Mouse (Mus musculus): Measurements from ENCODE around the gene Mcm3ap. TPM values are rescaled to one million over a fixed set of nuclear protein-coding genes. Genes with fewer than 3 reads are reported as not detected.

The Mcm3ap gene
- polyA plus RNA-seq, 1 experiment from 2014 or later = 38.3 TPM

DNA sequence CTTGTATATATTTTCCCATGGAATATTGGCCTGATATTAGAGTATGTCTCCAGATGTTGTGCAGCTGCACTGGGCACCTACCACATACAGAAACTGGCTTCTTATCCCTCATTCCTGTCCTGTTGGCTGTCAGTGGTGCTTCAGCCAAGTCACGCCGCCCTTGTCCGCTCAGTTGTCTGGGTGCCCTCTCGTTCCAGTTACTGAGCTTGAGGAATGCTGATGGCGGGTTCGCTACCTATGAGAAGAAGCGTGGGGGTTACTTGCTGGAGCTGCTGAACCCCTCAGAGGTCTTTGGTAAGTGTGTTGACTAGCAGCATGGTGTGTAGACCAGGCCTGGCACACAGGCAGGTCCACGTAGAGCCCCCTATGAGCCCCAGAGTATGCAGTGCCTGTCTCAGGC is 77.8 kb downstream of the Mcm3ap start:
- no peak overlapping the region for H3K4me3 ChIP-seq (replicated peaks; ENCODE audit: low read length)
- ATAC-seq (ENCODE audit: insufficient read depth, low FRiP score) = no peak
- no peaks in the 10 kb centered on the region for H3K4me1 ChIP-seq (ENCODE audit: control insufficient read depth, insufficient read depth, low read length)
- H3K27ac ChIP-seq (ENCODE audit: low read length) = no peak overlapping the region
- no peak overlapping the region for H3K9ac ChIP-seq (ENCODE audit: low read length)
- WGBS = 93% methylated on average over 8 of the region's 8 CpGs
- no peaks in the 10 kb centered on the region for H3K9me3 ChIP-seq (replicated peaks; ENCODE audit: control insufficient read depth, low read length)
- no peak overlapping the region for H3K4me2 ChIP-seq (ENCODE audit: low read depth, low read length)
- no peaks in the 10 kb centered on the region for H3K27me3 ChIP-seq (ENCODE audit: control insufficient read depth, insufficient read depth, low read length)
- peaks cover 16% of the 10 kb centered on the region; the same call in 1 of the 2 replicates for H3K36me3 ChIP-seq (ENCODE audit: control insufficient read depth, insufficient read depth, low read length)

GRCm38 (mm10) chr10:76548218-76548617 is 79.5 kb downstream of the Mcm3ap start:
- 89% methylated on average over 8 of the region's 8 CpGs for WGBS

GRCm38 (mm10) chr10:76550458-76550857 is 81.7 kb downstream of the Mcm3ap start:
- no peak overlapping the region for H3K27ac ChIP-seq (ENCODE audit: low read length)
- no peaks in the 10 kb centered on the region for H3K27me3 ChIP-seq (ENCODE audit: control insufficient read depth, insufficient read depth, low read length)
- 89% methylated on average over 5 of the region's 5 CpGs for WGBS
- H3K36me3 ChIP-seq (ENCODE audit: control insufficient read depth, insufficient read depth, low read length) = 0 out of 2 replicates have a peak, but pooled peaks cover 15% of the 10 kb centered on the region
- ATAC-seq (ENCODE audit: insufficient read depth, low FRiP score) = no peak
- H3K4me2 ChIP-seq (ENCODE audit: low read depth, low read length) = no peak overlapping the region
- H3K9ac ChIP-seq (ENCODE audit: low read length) = no peak overlapping the region
- no peak overlapping the region for H3K4me3 ChIP-seq (replicated peaks; ENCODE audit: low read length)
- no peaks in the 10 kb centered on the region for H3K4me1 ChIP-seq (ENCODE audit: control insufficient read depth, insufficient read depth, low read length)
- H3K9me3 ChIP-seq (replicated peaks; ENCODE audit: control insufficient read depth, low read length) = no peaks in the 10 kb centered on the region

More at GRCm38 (mm10) chr10:76548218-76548617, 79.5 kb downstream of the Mcm3ap start:
- H3K9ac ChIP-seq (ENCODE audit: low read length) = no peak overlapping the region
- ATAC-seq (ENCODE audit: insufficient read depth, low FRiP score) = no peak
- H3K4me1 ChIP-seq (ENCODE audit: control insufficient read depth, insufficient read depth, low read length) = no peaks in the 10 kb centered on the region
- H3K4me3 ChIP-seq (replicated peaks; ENCODE audit: low read length) = no peak overlapping the region
- H3K27me3 ChIP-seq (ENCODE audit: control insufficient read depth, insufficient read depth, low read length) = no peaks in the 10 kb centered on the region
- no peak overlapping the region for H3K27ac ChIP-seq (ENCODE audit: low read length)
- no peak overlapping the region for H3K4me2 ChIP-seq (ENCODE audit: low read depth, low read length)
- 0 out of 2 replicates have a peak, but pooled peaks cover 14% of the 10 kb centered on the region for H3K36me3 ChIP-seq (ENCODE audit: control insufficient read depth, insufficient read depth, low read length)
- no peaks in the 10 kb centered on the region for H3K9me3 ChIP-seq (replicated peaks; ENCODE audit: control insufficient read depth, low read length)

GRCm38 (mm10) chr10:76551556-76551955 is 82.8 kb downstream of the Mcm3ap start:
- Histone ChIP-seq H3K36me3 (ENCODE audit: control insufficient read depth, insufficient read depth, low read length) (0 out of 2 replicates have a peak, but pooled peaks cover 14% of the 10 kb centered on the region), H3K4me1 (ENCODE audit: control insufficient read depth, insufficient read depth, low read length) (no peaks in the 10 kb centered on the region), H3K27ac (ENCODE audit: low read length) (no peak overlapping the region), H3K9me3 (replicated peaks; ENCODE audit: control insufficient read depth, low read length) (no peaks in the 10 kb centered on the region), H3K4me3 (replicated peaks; ENCODE audit: low read length) (no peak overlapping the region), H3K4me2 (ENCODE audit: low read depth, low read length) (no peak overlapping the region), H3K27me3 (ENCODE audit: control insufficient read depth, insufficient read depth, low read length) (no peaks in the 10 kb centered on the region), H3K9ac (ENCODE audit: low read length) (no peak overlapping the region)
- WGBS = 70% methylated on average over 3 of the region's 3 CpGs
- ATAC-seq (ENCODE audit: insufficient read depth, low FRiP score) = no peak

DNA sequence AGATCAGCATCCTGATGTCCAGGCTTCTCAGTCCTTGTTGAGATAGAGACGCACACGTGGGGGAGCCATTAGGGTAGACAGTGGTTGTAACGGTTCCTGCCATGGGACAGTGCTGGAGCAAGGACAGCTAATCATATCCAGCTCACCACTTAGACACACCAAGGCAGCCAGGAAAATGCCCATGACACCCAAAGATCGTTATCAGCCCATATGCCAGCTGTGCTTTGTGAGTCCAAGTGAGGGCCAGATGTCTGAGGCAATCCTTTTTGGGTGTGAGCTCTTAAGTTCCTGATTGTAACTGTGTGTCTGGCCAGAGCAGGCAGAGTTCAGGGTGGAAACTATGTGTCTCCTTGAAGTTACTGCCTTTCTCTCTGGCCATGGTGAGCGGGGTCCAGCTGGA is 85.3 kb downstream of the Mcm3ap start:
- Histone ChIP-seq H3K27me3 (ENCODE audit: control insufficient read depth, insufficient read depth, low read length) (no peaks in the 10 kb centered on the region), H3K4me2 (ENCODE audit: low read depth, low read length) (no peak overlapping the region), H3K27ac (ENCODE audit: low read length) (no peak overlapping the region), H3K4me3 (replicated peaks; ENCODE audit: low read length) (no peak overlapping the region), H3K4me1 (ENCODE audit: control insufficient read depth, insufficient read depth, low read length) (no peaks in the 10 kb centered on the region), H3K9ac (ENCODE audit: low read length) (no peak overlapping the region), H3K36me3 (ENCODE audit: control insufficient read depth, insufficient read depth, low read length) (0 out of 2 replicates have a peak, but pooled peaks cover 8% of the 10 kb centered on the region), H3K9me3 (replicated peaks; ENCODE audit: control insufficient read depth, low read length) (no peaks in the 10 kb centered on the region)
- 86% methylated on average over 5 of the region's 5 CpGs for WGBS
- ATAC-seq (ENCODE audit: insufficient read depth, low FRiP score) = no peak

DNA sequence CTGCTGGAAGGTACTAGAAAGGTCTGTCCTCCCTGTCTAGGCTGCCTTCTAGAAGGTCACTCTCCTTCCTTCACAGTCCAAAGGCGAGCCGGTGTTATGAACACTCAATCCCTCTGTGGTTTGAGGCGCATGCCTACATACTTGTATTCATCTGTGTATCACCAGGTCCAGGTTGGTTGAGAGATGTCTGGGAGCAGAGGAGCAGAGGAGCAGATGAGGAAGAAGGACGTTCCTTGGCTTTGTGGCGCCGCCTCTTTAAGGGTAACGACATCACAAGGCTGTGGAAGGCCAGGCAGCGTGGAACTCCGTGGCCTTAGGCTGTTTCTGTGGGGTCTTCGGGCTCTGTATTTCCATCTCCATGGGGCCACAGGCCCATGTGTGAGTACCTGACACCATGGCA is 93.2 kb downstream of the Mcm3ap start, which contains the start of gene Spatc1l:
Spatc1l (plus strand) TSS at position 301 of the 400 bp plus-strand sequence.
- no peaks in the 10 kb centered on the region for H3K9me3 ChIP-seq (replicated peaks; ENCODE audit: control insufficient read depth, low read length)
- WGBS = 89% methylated on average over 10 of the region's 10 CpGs

More for the DNA sequence above, 93.2 kb downstream of the Mcm3ap start, which contains the start of gene Spatc1l:
- no peak within 1 kb of the TSS for H3K4me3 ChIP-seq (replicated peaks; ENCODE audit: low read length)
- H3K4me2 ChIP-seq (ENCODE audit: low read depth, low read length) = no peak within 1 kb of the TSS
- H3K36me3 ChIP-seq (ENCODE audit: control insufficient read depth, insufficient read depth, low read length) = no peaks in the 10 kb centered on the region
- ATAC-seq (ENCODE audit: insufficient read depth, low FRiP score) = no peak
- H3K9ac ChIP-seq (ENCODE audit: low read length) = no peak within 1 kb of the TSS
- H3K27ac ChIP-seq (ENCODE audit: low read length) = no peak within 1 kb of the TSS
- H3K4me1 ChIP-seq (ENCODE audit: control insufficient read depth, insufficient read depth, low read length) = no peaks in the 10 kb centered on the region
- no peaks in the 10 kb centered on the region for H3K27me3 ChIP-seq (ENCODE audit: control insufficient read depth, insufficient read depth, low read length)

Other genes with a start within 250 kb of the Mcm3ap start
- gene Prmt2, start 231.1 kb upstream of the Mcm3ap start, polyA plus RNA-seq (2015; fragmentation: Nextera tagmentation; extraction: Ambion mirVana) = 50.4 and 55.3 TPM in 2 replicates
- 2.7 TPM in 2 replicates for gene S100b, start 215.1 kb upstream of the Mcm3ap start, polyA plus RNA-seq (2015; fragmentation: Nextera tagmentation; extraction: Ambion mirVana)
- 10.0 and 10.2 TPM in 2 replicates for gene Dip2a, start 123.6 kb upstream of the Mcm3ap start, polyA plus RNA-seq (2015; fragmentation: Nextera tagmentation; extraction: Ambion mirVana)
- not detected in 2 replicates for gene AC141477.1, start 28.5 kb upstream of the Mcm3ap start, polyA plus RNA-seq (2015; fragmentation: Nextera tagmentation; extraction: Ambion mirVana)
- 10.9 and 12.4 TPM in 2 replicates for gene Pcnt, start 26.1 kb upstream of the Mcm3ap start, polyA plus RNA-seq (2015; fragmentation: Nextera tagmentation; extraction: Ambion mirVana)
- 0.25 TPM in 1 of 2 replicates, not detected in the other for gene 2610028H24Rik, start 19.8 kb upstream of the Mcm3ap start, polyA plus RNA-seq (2015; fragmentation: Nextera tagmentation; extraction: Ambion mirVana)
- gene Ybey, start 187 bp downstream of the Mcm3ap start, polyA plus RNA-seq (2015; fragmentation: Nextera tagmentation; extraction: Ambion mirVana) = 5.6 and 6.1 TPM in 2 replicates
- 48.6 and 49.1 TPM in 2 replicates for gene Lss, start 62.7 kb downstream of the Mcm3ap start, polyA plus RNA-seq (2015; fragmentation: Nextera tagmentation; extraction: Ambion mirVana)
- gene Spatc1l, start 93.3 kb downstream of the Mcm3ap start, polyA plus RNA-seq (2015; fragmentation: Nextera tagmentation; extraction: Ambion mirVana) = 0.21 TPM in 1 of 2 replicates, not detected in the other
- 1.8 and 2.4 TPM in 2 replicates for gene Ftcd, start 106.7 kb downstream of the Mcm3ap start, polyA plus RNA-seq (2015; fragmentation: Nextera tagmentation; extraction: Ambion mirVana)
- 263 and 287 TPM in 2 replicates for gene Col6a2, start 154.7 kb downstream of the Mcm3ap start, polyA plus RNA-seq (2015; fragmentation: Nextera tagmentation; extraction: Ambion mirVana)

Data from stomach, embryonic 16.5 days (tissue).